Mouse (Mus musculus) lung, postnatal 0 days (tissue): ENCODE measurements at regions not wholly inside any gene's neighbourhood (a gene's known extent, or its start where the extent isn't known, plus 50 kb on each side); places are given as distances from the start of the nearest gene placed in this dataset.

Source experiments
- ATAC-seq: fragments of 200-750 bp; cut with Nextera tagmentation; 2 replicates; pipeline ENCODE4 v1.8.0; 2017; ENCODE audit warnings: moderate library complexity
- DNase-seq: peaks from one replicate; pipeline ENCODE4 v3.0.0-alpha.2; 2016; ENCODE audit warnings: low spot score
- H3K27ac ChIP-seq: fragments of 300-500 bp; sonication (generic); 2 replicates; pipeline ENCODE4 v1.5.1; 2014; ENCODE audit warnings: antibody characterized with exemption, mild to moderate bottlenecking, low read length, mixed read lengths
- H3K27me3 ChIP-seq: fragments of 300-500 bp; sonication (generic); replicated peaks from 2 replicates; pipeline ENCODE4 v1.6.1; 2014; ENCODE audit warnings: low read length, mixed read lengths; ENCODE audit not compliant: insufficient read depth
- H3K36me3 ChIP-seq: fragments of 300-500 bp; sonication (generic); 2 replicates; pipeline ENCODE4 v1.6.1; 2014; ENCODE audit warnings: low read length, mixed read lengths; ENCODE audit not compliant: insufficient read depth
- H3K4me1 ChIP-seq: fragments of 300-500 bp; sonication (generic); 2 replicates; pipeline ENCODE4 v1.6.1; 2014; ENCODE audit warnings: antibody characterized with exemption, low read depth, low read length, mixed read lengths; ENCODE audit not compliant: insufficient read depth
- H3K4me2 ChIP-seq: fragments of 300-500 bp; sonication (generic); replicated peaks from 2 replicates; pipeline ENCODE4 v1.6.1; 2014; ENCODE audit warnings: low read depth, mild to moderate bottlenecking, low read length, moderate library complexity, mixed read lengths
- H3K4me3 ChIP-seq: fragments of 300-500 bp; sonication (generic); 2 replicates; pipeline ENCODE4 v1.5.1; 2014; ENCODE audit warnings: low read depth, low read length
- H3K9ac ChIP-seq: fragments of 300-500 bp; sonication (generic); replicated peaks from 2 replicates; pipeline ENCODE4 v1.6.1; 2014; ENCODE audit warnings: low read depth, mild to moderate bottlenecking
- H3K9me3 ChIP-seq: fragments of 300-500 bp; sonication (generic); 2 replicates; pipeline ENCODE4 v1.6.1; 2016; ENCODE audit warnings: low read length, mixed read lengths
- CTCF ChIP-seq: IDR thresholded peaks from 2 replicates; pipeline ENCODE4 v1.5.1; 2016; ENCODE audit warnings: antibody characterized with exemption, mild to moderate bottlenecking
- EP300 ChIP-seq: IDR thresholded peaks from 2 replicates; pipeline ENCODE4 v1.6.1; 2016; ENCODE audit warnings: antibody characterized with exemption, mild to moderate bottlenecking, control low read depth
- WGBS: fragments of 180-500 bp; shearing (Covaris S2); extraction: QIAGEN DNeasy Blood & Tissue Kit; methylation state at CpG from one replicate; pipeline ENCODE4 v1.1.7; 2014; 5-methylcytosine and 5-hydroxymethylcytosine counted together

DNA sequence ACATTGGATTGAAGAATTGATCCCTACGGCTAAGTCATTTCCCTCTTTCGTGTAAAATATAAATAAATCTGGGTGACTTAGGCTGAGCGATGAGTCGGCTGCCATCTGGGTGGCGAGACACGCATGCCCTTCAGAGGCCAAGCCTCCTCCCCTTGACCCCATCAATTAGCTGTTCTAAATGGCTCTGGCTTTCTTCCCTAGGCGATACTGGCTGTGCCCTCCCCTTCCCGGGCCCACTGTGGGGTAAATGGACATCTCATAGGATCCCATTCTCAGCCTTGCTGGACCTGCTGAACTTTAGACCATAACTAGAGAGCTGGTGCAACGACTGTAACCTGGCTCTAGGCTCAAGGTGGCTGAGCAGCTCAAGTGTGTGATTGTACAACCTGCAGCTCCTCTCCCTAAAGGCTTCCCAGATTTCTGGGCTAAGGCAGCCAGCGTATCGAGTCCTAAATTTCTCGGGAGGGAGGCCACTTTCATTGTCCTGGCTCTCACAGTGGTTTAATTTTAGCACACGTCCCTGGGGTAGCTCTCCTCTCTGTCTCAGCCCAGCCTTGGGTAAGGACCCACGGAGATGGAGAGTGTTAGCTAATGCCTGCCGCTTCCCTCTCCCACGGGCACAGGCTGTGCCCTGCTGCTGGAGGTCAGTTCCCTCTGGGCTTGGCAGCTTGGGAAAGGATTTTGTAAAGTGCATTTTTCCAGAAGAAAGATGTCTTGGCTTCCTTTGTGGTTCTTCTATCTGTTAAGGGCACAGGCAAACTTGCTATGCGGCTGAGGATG, 80.7 kb upstream of the Zc3h12a start:
- ATAC-seq = no peak

DNA sequence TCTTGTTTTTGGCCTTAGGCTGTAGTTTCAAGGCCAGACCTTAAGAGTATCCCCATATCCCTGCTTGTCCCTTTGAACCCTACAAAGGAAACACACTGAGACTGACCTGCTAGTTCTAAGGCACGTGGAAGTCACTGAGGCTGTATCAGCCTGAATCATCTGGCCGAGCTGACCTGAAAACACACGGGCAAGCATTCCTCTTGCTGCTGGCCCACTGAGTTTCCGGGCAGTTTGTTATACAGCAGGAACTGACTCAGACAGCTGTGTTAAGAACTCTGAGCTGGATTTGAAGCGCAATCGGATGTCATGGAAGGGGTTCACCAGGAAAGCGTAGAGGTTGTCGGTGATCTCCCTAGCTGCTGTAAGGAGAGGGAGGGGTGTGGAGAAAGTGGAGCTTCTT, 75.9 kb upstream of the Zc3h12a start:
- ATAC-seq = no peak
- TF ChIP-seq EP300 (no peak), CTCF (no peak)

More for the DNA sequence above, 80.7 kb upstream of the Zc3h12a start:
- H3K27me3 ChIP-seq = no peaks in the 10 kb centered on the region
- DNase-seq = no peak
- TF ChIP-seq EP300 (no peak), CTCF (no peak)
- H3K9me3 ChIP-seq = no peaks in the 10 kb centered on the region
- no peak overlapping the region for H3K4me3 ChIP-seq
- no peaks in the 10 kb centered on the region for H3K4me1 ChIP-seq
- WGBS = 57% methylated on average over 17 of the region's 17 CpGs
- H3K27ac ChIP-seq = no peak overlapping the region
- no peak overlapping the region for H3K4me2 ChIP-seq
- H3K36me3 ChIP-seq = no peaks in the 10 kb centered on the region
- no peak overlapping the region for H3K9ac ChIP-seq

DNA sequence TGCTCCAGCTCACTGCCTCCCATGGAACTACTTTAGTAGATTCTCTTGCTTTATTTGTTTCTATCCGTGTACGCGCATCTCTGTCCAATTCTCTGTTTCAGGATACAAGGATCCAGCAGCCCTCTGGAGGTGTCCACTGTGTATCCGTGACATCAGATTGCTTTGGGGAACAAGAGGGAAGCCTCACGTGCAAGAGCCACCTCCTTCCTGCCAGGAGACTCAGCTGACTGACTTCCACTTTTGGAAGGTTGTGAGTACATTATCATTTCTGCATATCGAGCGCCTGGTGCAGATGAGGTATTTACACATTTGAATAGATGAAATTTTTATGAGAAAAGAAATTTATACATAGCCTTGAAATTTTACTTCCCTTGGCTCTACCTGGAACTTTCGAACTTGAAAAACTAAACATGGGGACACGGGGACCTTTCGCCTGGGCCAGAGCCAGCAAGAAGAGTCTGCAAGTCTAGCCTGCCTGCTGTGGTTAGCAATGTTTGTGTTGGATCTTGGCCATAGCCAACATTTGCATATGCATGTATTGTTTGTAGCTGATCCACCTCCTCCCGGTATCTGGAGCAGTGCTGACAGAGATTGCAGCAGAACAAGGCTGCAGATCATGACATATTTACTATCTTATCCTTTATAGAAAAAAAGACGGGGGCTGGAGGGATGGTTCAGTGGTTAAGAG, 74.1 kb upstream of the Zc3h12a start:
- no peak overlapping the region for H3K27ac ChIP-seq
- no peaks in the 10 kb centered on the region for H3K4me1 ChIP-seq
- no peak overlapping the region for H3K9ac ChIP-seq
- TF ChIP-seq EP300 = no peak
- H3K4me3 ChIP-seq = no peak overlapping the region
- no peaks in the 10 kb centered on the region for H3K27me3 ChIP-seq
- no peaks in the 10 kb centered on the region for H3K36me3 ChIP-seq
- WGBS = 67% methylated on average over 12 of the region's 12 CpGs
- no peak overlapping the region for H3K4me2 ChIP-seq
- DNase-seq (no peak), ATAC-seq (no peak)
- H3K9me3 ChIP-seq = no peaks in the 10 kb centered on the region

More for the DNA sequence above, 75.9 kb upstream of the Zc3h12a start:
- no peak overlapping the region for H3K4me2 ChIP-seq
- no peak overlapping the region for H3K27ac ChIP-seq
- no peaks in the 10 kb centered on the region for H3K36me3 ChIP-seq
- no peaks in the 10 kb centered on the region for H3K4me1 ChIP-seq
- 66% methylated on average over 8 of the region's 8 CpGs for WGBS
- H3K27me3 ChIP-seq = no peaks in the 10 kb centered on the region
- H3K9me3 ChIP-seq = no peaks in the 10 kb centered on the region
- no peak for DNase-seq
- H3K9ac ChIP-seq = no peak overlapping the region
- H3K4me3 ChIP-seq = no peak overlapping the region

GRCm38 (mm10) chr4:125200762-125201161, 73.1 kb upstream of the Zc3h12a start:
- Histone ChIP-seq H3K36me3 (no peaks in the 10 kb centered on the region), H3K27me3 (0 out of 2 replicates have a peak, but pooled peaks cover 3% of the 10 kb centered on the region), H3K4me2 (no peak overlapping the region), H3K9me3 (no peaks in the 10 kb centered on the region), H3K9ac (no peak overlapping the region), H3K4me1 (no peaks in the 10 kb centered on the region), H3K4me3 (no peak overlapping the region), H3K27ac (no peak overlapping the region)
- DNase-seq = no peak
- ATAC-seq = no peak
- TF ChIP-seq EP300 = no peak
- no peak for TF ChIP-seq CTCF
- 52% methylated on average over 5 of the region's 5 CpGs for WGBS

DNA sequence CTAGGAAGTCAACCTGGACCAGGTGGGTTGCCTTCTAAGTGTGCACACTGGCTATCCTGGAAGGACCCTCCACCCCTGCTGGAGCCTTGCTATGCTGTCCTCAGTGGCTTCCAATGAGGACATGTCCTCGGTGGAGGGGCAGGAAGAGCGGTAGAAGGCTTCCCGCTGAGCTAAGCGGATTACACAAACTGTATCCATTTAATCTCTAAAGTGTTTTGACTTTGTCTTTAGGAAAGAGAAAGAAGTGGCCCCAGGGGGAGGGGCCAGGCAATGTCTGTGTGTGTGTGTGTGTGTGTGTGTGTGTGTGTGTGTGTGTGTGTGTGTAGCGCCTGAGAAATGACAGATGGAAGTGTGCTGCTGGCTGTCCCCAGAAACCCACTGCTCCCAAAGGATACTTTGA, 71.6 kb upstream of the Zc3h12a start:
- ATAC-seq (no peak), DNase-seq (no peak)
- Histone ChIP-seq H3K4me3 (no peak overlapping the region), H3K4me1 (no peaks in the 10 kb centered on the region), H3K4me2 (no peak overlapping the region), H3K27me3 (0 out of 2 replicates have a peak, but pooled peaks cover 4% of the 10 kb centered on the region), H3K36me3 (no peaks in the 10 kb centered on the region), H3K9ac (no peak overlapping the region), H3K27ac (no peak overlapping the region), H3K9me3 (no peaks in the 10 kb centered on the region)
- WGBS = 33% methylated on average over 5 of the region's 5 CpGs
- TF ChIP-seq CTCF (no peak), EP300 (no peak)

- no peak overlapping the region for H3K4me2 ChIP-seq
- H3K4me3 ChIP-seq = no peak overlapping the region
- H3K27ac ChIP-seq = no peak overlapping the region
- no peak for TF ChIP-seq EP300
- DNase-seq (no peak), ATAC-seq (no peak)
- no peaks in the 10 kb centered on the region for H3K9me3 ChIP-seq
- 63% methylated on average over 7 of the region's 7 CpGs for WGBS
- H3K9ac ChIP-seq = no peak overlapping the region
- H3K27me3 ChIP-seq = 0 out of 2 replicates have a peak, but pooled peaks cover 4% of the 10 kb centered on the region
- H3K4me1 ChIP-seq = no peaks in the 10 kb centered on the region
- no peaks in the 10 kb centered on the region for H3K36me3 ChIP-seq
Observed at GRCm38 (mm10) chr4:125195901-125196435, 68.3 kb upstream of the Zc3h12a start.
